Mouse (Mus musculus) C2C12 (cell line): ENCODE results near the gene Opn1sw. TPM values are rescaled to one million over a fixed set of nuclear protein-coding genes. Genes with fewer than 3 reads are reported as not detected.

Experiments used
- H3K27me3 ChIP-seq: one replicate; pipeline ENCODE4 v1.6.1; 2011; ENCODE audit not compliant: control insufficient read depth, insufficient read depth, insufficient read length
- H3K36me3 ChIP-seq: one replicate; pipeline ENCODE4 v1.6.1; 2011; ENCODE audit not compliant: control insufficient read depth, insufficient read depth
- H3K4me3 ChIP-seq: one replicate; pipeline ENCODE4 v1.5.1; 2011; ENCODE audit warnings: mild to moderate bottlenecking, control low read depth; ENCODE audit not compliant: poor library complexity, insufficient read depth, severe bottlenecking
- H3K79me2 ChIP-seq: one replicate; pipeline ENCODE4 v1.6.1; 2011; ENCODE audit not compliant: control insufficient read depth, insufficient read depth
- H3K79me3 ChIP-seq: one replicate; pipeline ENCODE4 v1.6.1; 2011; ENCODE audit warnings: low read depth, control low read depth
- H3ac ChIP-seq: one replicate; pipeline ENCODE3; 2011; ENCODE audit warnings: low read depth; ENCODE audit not compliant: control insufficient read depth, insufficient read length
- CEBPB ChIP-seq: IDR thresholded peaks from one replicate; pipeline ENCODE4 v1.6.1; 2011; ENCODE audit warnings: low read depth, mild to moderate bottlenecking, control low read depth, moderate library complexity
- CTCF ChIP-seq: IDR thresholded peaks from one replicate; pipeline ENCODE4 v1.5.1; 2011; ENCODE audit not compliant: control insufficient read depth, insufficient read depth, insufficient read length
- FOSL1 ChIP-seq: IDR thresholded peaks from one replicate; pipeline ENCODE4 v1.8.0; 2011; ENCODE audit warnings: mild to moderate bottlenecking, low read length; ENCODE audit not compliant: poor library complexity, insufficient read depth, severe bottlenecking
- MAX ChIP-seq: IDR thresholded peaks from one replicate; pipeline ENCODE4 v1.6.1; 2011; ENCODE audit warnings: mild to moderate bottlenecking, control low read depth
- MYOD1 ChIP-seq: IDR thresholded peaks from one replicate; pipeline ENCODE4 v1.6.1; 2011; ENCODE audit warnings: low read depth; ENCODE audit not compliant: control insufficient read depth, insufficient read length
- MYOG ChIP-seq: IDR thresholded peaks from one replicate; pipeline ENCODE4 v1.6.1; 2011; ENCODE audit not compliant: control insufficient read depth, insufficient read length; ENCODE audit errors: extremely low read depth
- USF1 ChIP-seq: IDR thresholded peaks from one replicate; pipeline ENCODE4 v1.6.1; 2011; ENCODE audit warnings: low read depth, mild to moderate bottlenecking, control low read depth, moderate library complexity
- polyA plus RNA-seq: library from polyadenylated mRNA; unstranded; fragments of >200 nt; fragmentation: generic; extraction: Trizol; gene quantifications from one replicate; pipeline ENCODE4 v1.2.1, GENCODE M21; 2012; ENCODE audit warnings: missing spikeins

Gene Opn1sw
- polyA plus RNA-seq, 1 experiment = 0.06 TPM

DNA sequence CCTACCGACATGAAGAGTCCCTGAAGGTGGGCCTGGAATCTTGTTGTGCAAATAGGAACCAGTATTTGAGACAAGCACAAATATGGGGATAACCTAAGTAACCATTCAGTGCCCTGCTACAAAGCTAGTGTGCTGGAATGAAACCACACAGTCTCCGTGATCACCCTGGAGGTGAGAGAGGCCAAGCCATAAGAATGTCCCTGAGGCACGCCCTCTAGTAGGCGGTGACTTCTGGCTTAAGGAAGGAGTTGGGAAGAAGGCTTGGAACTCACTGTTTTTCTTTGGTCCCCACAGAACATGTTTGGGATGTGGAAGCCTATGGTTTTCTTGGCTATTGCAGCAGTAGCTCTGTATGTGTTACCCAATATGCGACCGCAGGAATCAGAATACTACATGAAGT lies 38.1 kb upstream of the Opn1sw start:
- H3K4me3 ChIP-seq = no peak overlapping the region
- no peaks in the 10 kb centered on the region for H3K79me2 ChIP-seq
- TF ChIP-seq USF1 (no peak), MAX (no peak), CTCF (no peak), MYOG (no peak), FOSL1 (no peak), CEBPB (no peak), MYOD1 (no peak)
- no peaks in the 10 kb centered on the region for H3K79me3 ChIP-seq
- no peaks in the 10 kb centered on the region for H3K27me3 ChIP-seq
- H3K36me3 ChIP-seq = no peaks in the 10 kb centered on the region
- no peak overlapping the region for H3ac ChIP-seq

DNA sequence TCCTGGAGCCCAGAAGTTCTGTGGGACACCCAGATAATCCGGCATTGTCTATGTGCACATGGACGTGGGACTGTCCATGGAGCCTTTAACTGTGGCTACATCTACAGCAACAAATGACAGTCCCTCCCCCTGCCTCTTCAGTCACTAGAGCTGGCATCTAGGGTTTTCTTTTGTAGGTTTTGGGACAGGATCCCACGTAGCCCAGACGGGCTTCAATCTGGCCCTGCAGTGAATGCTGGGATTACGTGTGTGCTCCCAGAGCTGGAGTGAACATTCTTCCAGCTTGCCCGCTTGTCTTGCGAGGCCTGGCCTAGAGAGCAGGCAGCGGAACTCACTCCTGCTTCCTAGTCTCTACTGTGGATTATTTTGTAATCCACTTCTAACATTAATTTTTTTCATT lies 36.9 kb upstream of the Opn1sw start:
- Histone ChIP-seq H3K36me3 (no peaks in the 10 kb centered on the region), H3K4me3 (no peak overlapping the region), H3ac (no peak overlapping the region), H3K27me3 (no peaks in the 10 kb centered on the region), H3K79me3 (no peaks in the 10 kb centered on the region), H3K79me2 (no peaks in the 10 kb centered on the region)
- TF ChIP-seq CEBPB (no peak), MYOD1 (no peak), CTCF (no peak), USF1 (no peak), MAX (no peak), MYOG (no peak), FOSL1 (no peak)

DNA sequence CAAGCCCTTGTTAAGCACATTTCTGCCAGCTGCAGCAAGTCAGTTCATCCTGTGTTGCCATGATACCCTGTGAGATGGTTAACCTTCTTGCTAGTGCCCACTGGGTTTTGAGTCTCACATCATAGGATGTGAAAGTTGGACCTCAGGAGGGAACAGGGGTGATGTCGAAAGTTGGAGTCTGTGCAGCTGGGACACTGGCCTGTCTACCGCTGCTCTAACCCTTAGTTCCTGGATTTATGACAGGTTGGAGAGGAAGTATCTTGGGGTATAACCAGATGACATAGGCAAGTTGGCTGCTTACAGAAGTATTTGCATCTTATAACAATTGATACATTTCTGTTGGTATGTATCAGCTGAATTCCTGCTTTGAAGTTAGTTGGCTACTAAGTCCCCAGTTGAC lies 32.3 kb upstream of the Opn1sw start:
- no peak overlapping the region for H3ac ChIP-seq
- no peaks in the 10 kb centered on the region for H3K79me3 ChIP-seq
- no peaks in the 10 kb centered on the region for H3K36me3 ChIP-seq
- H3K27me3 ChIP-seq = no peaks in the 10 kb centered on the region
- H3K4me3 ChIP-seq = no peak overlapping the region
- TF ChIP-seq CEBPB (no peak), MYOG (no peak), MYOD1 (no peak), FOSL1 (no peak), CTCF (no peak), MAX (no peak), USF1 (no peak)
- no peaks in the 10 kb centered on the region for H3K79me2 ChIP-seq

DNA sequence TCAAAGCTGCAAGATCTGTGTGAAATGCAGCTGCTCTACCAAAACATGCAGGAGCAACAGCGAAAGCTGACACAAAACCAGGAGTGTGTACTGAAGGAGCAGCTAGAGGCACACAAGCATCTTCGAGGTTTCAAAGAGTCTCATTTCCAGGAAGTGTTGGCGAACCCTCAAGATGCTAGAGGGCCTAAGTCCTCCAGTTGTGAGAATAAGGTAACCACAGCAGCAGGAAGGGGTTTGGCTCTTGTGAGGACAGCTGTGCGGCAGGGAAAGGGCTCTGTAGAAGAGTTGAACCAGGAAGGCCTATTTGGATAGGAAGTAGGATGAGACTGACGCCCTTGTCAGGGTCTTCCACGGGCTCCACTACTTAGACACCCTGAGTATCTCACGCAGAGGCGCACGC lies 27.2 kb upstream of the Opn1sw start:
- no peaks in the 10 kb centered on the region for H3K36me3 ChIP-seq
- no peaks in the 10 kb centered on the region for H3K79me3 ChIP-seq
- no peaks in the 10 kb centered on the region for H3K79me2 ChIP-seq
- H3K4me3 ChIP-seq = no peak overlapping the region
- TF ChIP-seq MAX = no peak
- TF ChIP-seq CEBPB = no peak
- no peak for TF ChIP-seq MYOD1
- TF ChIP-seq USF1 = no peak
- TF ChIP-seq FOSL1 = no peak
- H3K27me3 ChIP-seq = no peaks in the 10 kb centered on the region
- H3ac ChIP-seq = no peak overlapping the region

DNA sequence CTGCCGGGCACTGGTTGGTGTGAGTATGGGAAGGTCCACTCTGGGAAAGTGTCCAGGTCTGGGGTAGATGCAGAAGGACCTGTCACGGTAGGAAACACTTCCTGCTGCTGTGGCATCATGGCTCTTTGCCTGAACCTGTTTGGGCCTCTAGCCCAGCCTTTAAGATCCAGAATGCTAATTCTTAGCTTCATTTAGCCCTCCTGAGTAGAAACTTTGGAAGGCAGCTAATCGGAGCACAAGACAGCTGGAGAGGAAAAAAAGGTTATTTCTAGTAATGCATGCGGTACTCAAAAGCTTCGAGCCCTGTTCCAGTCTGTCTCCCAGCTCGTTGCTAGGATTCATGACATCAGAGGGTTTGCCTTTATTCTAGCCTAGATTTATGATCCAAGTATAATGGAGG lies 18.1 kb upstream of the Opn1sw start:
- H3K79me2 ChIP-seq = no peaks in the 10 kb centered on the region
- no peaks in the 10 kb centered on the region for H3K79me3 ChIP-seq
- no peak overlapping the region for H3K4me3 ChIP-seq
- no peaks in the 10 kb centered on the region for H3K27me3 ChIP-seq
- TF ChIP-seq MAX (no peak), MYOG (no peak), FOSL1 (no peak), MYOD1 (no peak), CTCF (no peak), USF1 (no peak), CEBPB (no peak)
- no peak overlapping the region for H3ac ChIP-seq
- H3K36me3 ChIP-seq = no peaks in the 10 kb centered on the region

- H3K36me3 ChIP-seq = no peaks in the 10 kb centered on the region
- H3K79me3 ChIP-seq = no peaks in the 10 kb centered on the region
- no peak overlapping the region for H3K4me3 ChIP-seq
- H3K27me3 ChIP-seq = no peaks in the 10 kb centered on the region
- H3K79me2 ChIP-seq = no peaks in the 10 kb centered on the region
- TF ChIP-seq MYOD1 (no peak), MAX (no peak), MYOG (no peak), FOSL1 (no peak), USF1 (no peak)
- H3ac ChIP-seq = no peak overlapping the region
Measured at GRCm38 (mm10) chr6:29402693-29403342, 14.6 kb upstream of the Opn1sw start.
